Mouse (Mus musculus) cerebellum, adult 2 months (tissue): Measurements from ENCODE around the gene Bmp2k. TPM values are rescaled to one million over a fixed set of nuclear protein-coding genes. Genes with fewer than 3 reads are reported as not detected.

Experiments used
- DNase-seq, 2 experiments: peaks; one replicate each; pipeline ENCODE4 v3.0.0; 2021
- H3K27ac ChIP-seq: fragments of 200-500 bp; 2 replicates; pipeline ENCODE4 v1.5.1; 2012; ENCODE audit warnings: low read length, control low read depth, inconsistent platforms; ENCODE audit not compliant: insufficient read depth
- H3K27me3 ChIP-seq: fragments of 200-500 bp; 2 replicates; pipeline ENCODE4 v1.6.1; 2012; ENCODE audit warnings: inconsistent platforms, mild to moderate bottlenecking, low read length, moderate library complexity; ENCODE audit not compliant: control insufficient read depth, insufficient read depth
- H3K4me1 ChIP-seq: fragments of 200-500 bp; 2 replicates; pipeline ENCODE4 v1.6.1; 2011; ENCODE audit warnings: low read length; ENCODE audit not compliant: control insufficient read depth, insufficient read depth
- H3K4me3 ChIP-seq: fragments of 200-500 bp; replicated peaks from 2 replicates; pipeline ENCODE3; 2011; ENCODE audit warnings: mild to moderate bottlenecking, low read depth, low read length, control low read depth; ENCODE audit not compliant: insufficient read depth
- CTCF ChIP-seq: fragments of 200-500 bp; IDR thresholded peaks from 2 replicates; pipeline ENCODE4 v1.5.1; 2011; ENCODE audit warnings: low read depth, mild to moderate bottlenecking, control low read depth, low read length, moderate library complexity, borderline replicate concordance; ENCODE audit not compliant: insufficient read depth
- POLR2A ChIP-seq: fragments of 200-500 bp; IDR thresholded peaks from 2 replicates; pipeline ENCODE4 v1.6.1; 2011; ENCODE audit warnings: low read length, control low read depth, borderline replicate concordance; ENCODE audit not compliant: insufficient read depth
- WGBS: fragments of 180-500 bp; shearing (Covaris S2); methylation state at CpG from one replicate; pipeline ENCODE4 v1.1.7; 2018; 5-methylcytosine and 5-hydroxymethylcytosine counted together
- polyA plus RNA-seq: library from polyadenylated mRNA; depleted of rRNA; stranded (reverse); fragments of >200 nt; gene quantifications from 2 replicates; pipeline ENCODE4 v1.2.3, GENCODE M21; 2012

Gene Bmp2k
- polyA plus RNA-seq, 1 experiment = 11.4 TPM

DNA sequence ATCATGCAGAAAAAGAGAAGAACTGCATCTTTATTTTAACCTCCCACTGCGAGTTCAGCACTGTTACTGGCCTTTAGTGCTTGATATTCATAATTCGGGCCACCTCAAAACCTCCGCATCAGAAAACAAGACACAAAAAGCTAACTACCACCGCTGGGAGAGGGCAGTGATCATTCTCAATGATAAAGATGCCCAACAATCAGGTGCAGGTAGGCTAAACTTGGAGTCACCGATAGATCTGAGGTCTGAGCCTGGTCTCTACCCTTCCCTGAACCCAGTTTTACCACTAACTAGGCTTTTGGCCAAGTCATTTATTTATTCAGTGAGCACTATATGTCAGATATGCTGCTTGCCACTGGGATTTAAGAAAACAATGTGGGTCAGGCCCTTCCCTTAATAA, 4.8 kb upstream of the Bmp2k start:
- Histone ChIP-seq H3K4me1 (peaks cover 5% of the 10 kb centered on the region; the same call in 1 of the 2 replicates), H3K4me3 (no peak overlapping the region), H3K27me3 (no peaks in the 10 kb centered on the region), H3K27ac (no peak overlapping the region)
- no peak for TF ChIP-seq CTCF
- TF ChIP-seq POLR2A = no peak
- WGBS = 92% methylated on average over 5 of the region's 5 CpGs
- DNase-seq = no peak

DNA sequence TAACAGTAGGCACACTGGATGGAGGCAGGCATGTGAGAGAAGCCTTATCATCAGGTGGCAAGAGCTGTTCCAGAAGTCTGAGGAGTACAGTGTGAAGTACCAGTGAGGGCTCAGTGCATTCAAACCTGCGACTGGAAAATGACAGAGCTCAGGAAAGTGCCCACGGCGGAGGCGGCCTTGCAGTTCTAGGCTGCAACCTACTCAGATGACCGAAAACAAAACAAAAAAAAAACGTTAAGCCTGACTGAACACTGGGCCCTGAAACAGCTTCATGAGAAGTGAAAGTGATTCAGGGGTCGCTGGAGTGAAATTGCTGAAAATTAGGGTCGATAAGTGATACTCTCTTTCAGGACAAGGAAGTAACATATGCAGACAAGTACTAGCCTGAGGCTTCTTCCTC, 4.4 kb upstream of the Bmp2k start:
- no peak for DNase-seq
- Histone ChIP-seq H3K27ac (no peak overlapping the region), H3K4me3 (no peak overlapping the region), H3K27me3 (no peaks in the 10 kb centered on the region), H3K4me1 (peaks cover 5% of the 10 kb centered on the region; the same call in 1 of the 2 replicates)
- TF ChIP-seq CTCF (no peak), POLR2A (no peak)
- 74% methylated on average over 8 of the region's 8 CpGs for WGBS

- Histone ChIP-seq H3K4me1 (peaks cover 5% of the 10 kb centered on the region; the same call in 1 of the 2 replicates), H3K27me3 (no peaks in the 10 kb centered on the region), H3K4me3 (no peak overlapping the region), H3K27ac (no peak overlapping the region)
- DNase-seq = no peak
- WGBS = 85% methylated on average over 5 of the region's 5 CpGs
- TF ChIP-seq CTCF (no peak), POLR2A (no peak)
Observed at GRCm38 (mm10) chr5:96995791-96996190, 1.7 kb upstream of the Bmp2k start.

GRCm38 (mm10) chr5:96996401-96997309, 834 bp upstream of the Bmp2k start:
- Histone ChIP-seq H3K27ac (peak overlapping the region; percentile 86; the same call in 1 of the 2 replicates), H3K4me3 (peak overlapping the region; percentile 96), H3K27me3 (no peaks in the 10 kb centered on the region), H3K4me1 (peaks cover 5% of the 10 kb centered on the region; the same call in 1 of the 2 replicates)
- 12% methylated on average over 39 of the region's 39 CpGs for WGBS
- TF ChIP-seq POLR2A (no peak), CTCF (no peak)
- DNase-seq = no peak

- no peak overlapping the region; the same call in 1 of the 2 replicates for H3K27ac ChIP-seq
- H3K4me1 ChIP-seq = peaks cover 5% of the 10 kb centered on the region; the same call in 1 of the 2 replicates
- DNase-seq = peak; percentile 44 to 67
- TF ChIP-seq CTCF (no peak), POLR2A (no peak)
- peak overlapping the region; percentile 96 for H3K4me3 ChIP-seq
- H3K27me3 ChIP-seq = no peaks in the 10 kb centered on the region
- under 1% methylated on average over 73 of the region's 75 CpGs for WGBS
Observed at GRCm38 (mm10) chr5:96997802-96998565, 495 bp downstream of the Bmp2k start.

DNA sequence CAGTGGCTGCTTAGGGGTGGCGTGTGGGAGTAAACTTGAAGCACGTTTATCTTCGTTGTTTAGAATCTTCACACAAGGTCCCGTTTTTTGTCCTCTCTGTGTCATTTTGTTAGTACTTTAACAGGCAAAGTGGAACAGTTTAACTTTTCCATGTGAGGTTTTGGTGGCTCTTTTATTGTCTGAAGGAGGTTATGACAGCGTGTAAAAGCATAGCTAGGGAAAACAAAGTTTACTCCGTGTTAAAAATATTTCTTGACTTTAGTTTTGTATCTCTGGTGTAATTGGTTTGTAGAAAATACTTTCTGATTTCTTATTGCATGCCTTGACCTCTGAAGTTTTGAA, 1.0 kb downstream of the Bmp2k start:
- peaks cover 5% of the 10 kb centered on the region; the same call in 1 of the 2 replicates for H3K4me1 ChIP-seq
- TF ChIP-seq POLR2A (no peak), CTCF (no peak)
- no peaks in the 10 kb centered on the region for H3K27me3 ChIP-seq
- no peak overlapping the region for H3K27ac ChIP-seq
- WGBS = 17% methylated on average over 6 of the region's 6 CpGs
- no peak for DNase-seq
- H3K4me3 ChIP-seq = peak overlapping the region; percentile 96

GRCm38 (mm10) chr5:96999601-97000000, 2.1 kb downstream of the Bmp2k start:
- no peak overlapping the region for H3K4me3 ChIP-seq
- peaks cover 5% of the 10 kb centered on the region; the same call in 1 of the 2 replicates for H3K4me1 ChIP-seq
- H3K27ac ChIP-seq = no peak overlapping the region
- no peak for DNase-seq
- WGBS = 89% methylated on average over 7 of the region's 7 CpGs
- TF ChIP-seq POLR2A (no peak), CTCF (no peak)
- H3K27me3 ChIP-seq = no peaks in the 10 kb centered on the region

DNA sequence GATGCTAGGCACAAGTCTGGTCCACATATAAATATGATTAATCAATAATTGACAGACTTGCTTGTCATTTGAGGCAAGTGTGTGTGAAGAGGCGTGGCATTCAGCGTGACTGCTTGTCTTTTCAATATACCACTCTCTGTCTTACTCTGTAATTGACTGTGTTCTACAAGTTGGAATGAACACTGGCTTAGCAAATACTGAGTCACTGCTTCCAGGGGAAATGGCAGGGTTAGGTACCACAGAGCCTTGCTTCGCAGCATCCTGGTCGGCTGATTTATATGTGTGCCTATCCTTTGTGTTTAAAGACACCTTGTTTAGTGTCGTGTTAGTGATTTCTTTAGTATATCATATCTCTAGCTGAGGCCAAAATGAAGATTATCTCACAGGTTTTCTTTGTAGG, 3.0 kb downstream of the Bmp2k start:
- Histone ChIP-seq H3K4me3 (no peak overlapping the region), H3K27me3 (no peaks in the 10 kb centered on the region), H3K4me1 (peaks cover 5% of the 10 kb centered on the region; the same call in 1 of the 2 replicates), H3K27ac (no peak overlapping the region)
- TF ChIP-seq POLR2A = no peak
- no peak for TF ChIP-seq CTCF
- DNase-seq = no peak
- 92% methylated on average over 5 of the region's 5 CpGs for WGBS
